Mouse (Mus musculus): ENCODE data around the gene Plet1. TPM values are rescaled to one million over a fixed set of nuclear protein-coding genes. Genes with fewer than 3 reads are reported as not detected.
A peak's percentile ranks its signal among the peaks of the same experiment; 100 is the strongest.

The Plet1 gene
- polyA plus RNA-seq, 2 experiments: 0.15 to 0.17 TPM

DNA sequence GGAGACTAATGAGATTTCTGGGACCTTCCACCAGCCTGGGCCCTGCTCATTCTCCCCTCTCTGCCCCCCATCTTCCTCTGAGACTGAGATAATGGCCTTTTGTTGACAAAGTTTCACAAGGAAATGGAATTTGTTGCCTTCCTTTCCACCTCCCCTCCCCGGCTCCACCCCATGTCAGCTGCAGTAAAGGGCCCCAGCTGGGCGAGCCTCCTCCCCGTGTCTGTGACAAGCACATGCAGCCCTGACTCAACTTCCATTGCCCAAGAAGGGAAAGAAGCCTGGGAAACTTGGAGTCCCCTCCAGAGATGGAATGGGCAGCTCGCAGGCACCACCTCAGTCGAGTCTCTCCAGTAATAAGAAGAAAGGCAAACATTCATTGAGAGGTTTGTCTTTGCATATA lies 15.5 kb upstream of the Plet1 start:
- TF ChIP-seq CTCF (IDR thresholded peaks at IDR 0.05; ENCODE audit: low read depth) (no peak), EP300 (IDR thresholded peaks at IDR 0.05; ENCODE audit: low read depth) (no peak)
- no peak overlapping the region; the same call in 1 of the 2 replicates for H3K4me2 ChIP-seq (ENCODE audit: low read depth)
- no peaks in the 10 kb centered on the region for H3K9me3 ChIP-seq (ENCODE audit: control insufficient read depth, low read length)
- H3K27me3 ChIP-seq (ENCODE audit: control insufficient read depth, insufficient read depth, low read length): no peaks in the 10 kb centered on the region
- H3K9ac ChIP-seq (replicated peaks): no peak overlapping the region
- ATAC-seq (ENCODE audit: insufficient read depth) (no peak), DNase-seq (ENCODE audit: low read depth in 3 of 3, low spot score in 3 of 3) (no peak)
- H3K4me3 ChIP-seq (ENCODE audit: insufficient read depth in 1 of 2, low read depth in 2 of 2, low read length in 2 of 2): no peak overlapping the region
- no peaks in the 10 kb centered on the region for H3K36me3 ChIP-seq (replicated peaks; ENCODE audit: control insufficient read depth, insufficient read depth, low read depth)
- peaks cover 0 to 11% of the 10 kb centered on the region in 2 experiments; a peak in 1 of 4 replicates for H3K4me1 ChIP-seq (replicated peaks; ENCODE audit: control insufficient read depth in 2 of 2, insufficient read depth in 2 of 2, low read length in 1 of 2)
- no peak overlapping the region for H3K27ac ChIP-seq
- 13% methylated on average over 5 of the region's 5 CpGs for WGBS (ENCODE audit: insufficient replicate concordance)

DNA sequence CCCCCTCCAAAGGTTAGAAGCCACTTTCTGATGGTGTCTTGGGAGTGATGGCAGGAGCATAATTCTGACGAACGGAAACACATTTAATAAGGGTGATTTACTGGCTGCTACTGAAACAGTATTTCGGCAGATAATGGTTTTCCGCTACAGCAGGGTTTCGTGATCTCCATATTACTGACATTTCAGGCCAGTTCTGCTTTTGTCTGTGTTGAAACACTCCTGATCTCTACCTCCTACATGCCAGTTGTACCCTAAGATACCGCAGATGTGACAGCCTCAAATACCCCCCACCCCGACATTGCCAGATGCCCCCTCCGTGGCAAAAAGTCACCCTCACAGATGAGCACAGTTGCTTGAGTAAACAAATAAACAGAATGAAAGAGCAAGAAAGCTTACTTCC lies 14.8 kb upstream of the Plet1 start:
- Histone ChIP-seq H3K4me2 (ENCODE audit: low read depth) (peak overlapping the region; percentile 6; the same call in 1 of the 2 replicates), H3K9ac (replicated peaks) (no peak overlapping the region), H3K27me3 (ENCODE audit: control insufficient read depth, insufficient read depth, low read length) (no peaks in the 10 kb centered on the region), H3K36me3 (replicated peaks; ENCODE audit: control insufficient read depth, insufficient read depth, low read depth) (no peaks in the 10 kb centered on the region), H3K9me3 (ENCODE audit: control insufficient read depth, low read length) (no peaks in the 10 kb centered on the region), H3K4me3 (ENCODE audit: insufficient read depth in 1 of 2, low read depth in 2 of 2, low read length in 2 of 2) (no peak overlapping the region), H3K4me1 (replicated peaks; ENCODE audit: control insufficient read depth in 2 of 2, insufficient read depth in 2 of 2, low read length in 1 of 2) (peaks cover 0 to 11% of the 10 kb centered on the region in 2 experiments; a peak in 1 of 4 replicates), H3K27ac (no peak overlapping the region)
- WGBS (ENCODE audit: insufficient replicate concordance): 20% methylated on average over 8 of the region's 8 CpGs
- TF ChIP-seq CTCF (IDR thresholded peaks at IDR 0.05; ENCODE audit: low read depth): no peak
- no peak for TF ChIP-seq EP300 (IDR thresholded peaks at IDR 0.05; ENCODE audit: low read depth)
- DNase-seq (ENCODE audit: low read depth in 3 of 3, low spot score in 3 of 3) (no peak), ATAC-seq (ENCODE audit: insufficient read depth) (no peak)

DNA sequence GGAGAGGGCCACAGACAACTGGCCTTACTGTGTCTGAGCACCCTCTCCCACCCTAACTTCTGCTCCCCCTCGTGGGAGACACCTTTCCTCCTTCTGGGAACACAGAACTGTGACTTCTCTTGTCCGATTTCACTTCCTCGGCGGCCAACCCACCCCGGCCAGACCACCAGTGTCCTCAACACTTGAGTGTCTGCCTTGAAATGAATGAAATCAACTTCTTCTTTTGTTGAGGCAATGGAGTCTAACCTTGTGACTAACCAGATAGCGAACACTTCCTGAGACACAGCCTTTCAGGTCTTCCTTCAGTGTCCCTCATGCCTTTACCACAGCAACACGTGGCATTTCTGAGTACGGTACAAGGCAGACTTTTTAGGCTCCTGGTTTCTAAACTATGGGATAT lies 11.6 kb upstream of the Plet1 start:
- Histone ChIP-seq H3K27ac (no peak overlapping the region), H3K4me2 (ENCODE audit: low read depth) (no peak overlapping the region), H3K4me3 (ENCODE audit: insufficient read depth in 1 of 2, low read depth in 2 of 2, low read length in 2 of 2) (no peak overlapping the region), H3K36me3 (replicated peaks; ENCODE audit: control insufficient read depth, insufficient read depth, low read depth) (no peaks in the 10 kb centered on the region), H3K27me3 (ENCODE audit: control insufficient read depth, insufficient read depth, low read length) (no peaks in the 10 kb centered on the region), H3K4me1 (replicated peaks; ENCODE audit: control insufficient read depth in 2 of 2, insufficient read depth in 2 of 2, low read length in 1 of 2) (peaks cover 0 to 13% of the 10 kb centered on the region in 2 experiments; a peak in 1 of 4 replicates), H3K9me3 (ENCODE audit: control insufficient read depth, low read length) (no peaks in the 10 kb centered on the region), H3K9ac (replicated peaks) (no peak overlapping the region)
- TF ChIP-seq EP300 (IDR thresholded peaks at IDR 0.05; ENCODE audit: low read depth): no peak
- no peak for TF ChIP-seq CTCF (IDR thresholded peaks at IDR 0.05; ENCODE audit: low read depth)
- no peak for DNase-seq (ENCODE audit: low read depth in 3 of 3, low spot score in 3 of 3)
- 40% methylated on average over 8 of the region's 8 CpGs for WGBS (ENCODE audit: insufficient replicate concordance)
- no peak for ATAC-seq (ENCODE audit: insufficient read depth)

DNA sequence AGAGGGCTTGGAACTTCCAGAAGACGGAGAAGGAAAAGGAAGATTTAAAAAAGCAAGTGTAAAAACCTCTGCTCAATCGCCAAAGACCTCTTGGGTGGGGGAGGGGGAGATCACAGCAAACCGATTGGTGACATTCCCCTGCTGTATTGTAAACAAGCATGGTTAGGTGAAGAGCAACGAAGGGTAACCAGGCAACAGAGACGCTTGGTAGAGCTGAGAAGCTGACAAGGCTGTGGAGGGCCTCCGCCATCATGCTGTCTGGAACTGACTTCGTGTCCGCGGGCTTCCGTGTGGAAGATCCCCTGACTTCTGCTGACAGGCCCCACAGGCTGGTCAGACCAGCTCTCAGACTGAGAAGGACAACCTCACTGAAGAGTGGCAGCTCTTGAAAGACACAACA lies 8.8 kb upstream of the Plet1 start:
- Histone ChIP-seq H3K36me3 (replicated peaks; ENCODE audit: control insufficient read depth, insufficient read depth, low read depth) (no peaks in the 10 kb centered on the region), H3K9me3 (ENCODE audit: control insufficient read depth, low read length) (no peaks in the 10 kb centered on the region), H3K27ac (no peak overlapping the region), H3K4me2 (ENCODE audit: low read depth) (peak overlapping the region; percentile 36; the same call in 1 of the 2 replicates), H3K27me3 (ENCODE audit: control insufficient read depth, insufficient read depth, low read length) (no peaks in the 10 kb centered on the region), H3K4me3 (ENCODE audit: insufficient read depth in 1 of 2, low read depth in 2 of 2, low read length in 2 of 2) (no peak overlapping the region), H3K9ac (replicated peaks) (no peak overlapping the region), H3K4me1 (replicated peaks; ENCODE audit: control insufficient read depth in 2 of 2, insufficient read depth in 2 of 2, low read length in 1 of 2) (peaks cover 0 to 5% of the 10 kb centered on the region in 2 experiments; a peak in 1 of 4 replicates)
- ATAC-seq (ENCODE audit: insufficient read depth): no peak
- no peak for DNase-seq (ENCODE audit: low read depth in 3 of 3, low spot score in 3 of 3)
- TF ChIP-seq CTCF (IDR thresholded peaks at IDR 0.05; ENCODE audit: low read depth) (no peak), EP300 (IDR thresholded peaks at IDR 0.05; ENCODE audit: low read depth) (no peak)
- 20% methylated on average over 10 of the region's 10 CpGs for WGBS (ENCODE audit: insufficient replicate concordance)

DNA sequence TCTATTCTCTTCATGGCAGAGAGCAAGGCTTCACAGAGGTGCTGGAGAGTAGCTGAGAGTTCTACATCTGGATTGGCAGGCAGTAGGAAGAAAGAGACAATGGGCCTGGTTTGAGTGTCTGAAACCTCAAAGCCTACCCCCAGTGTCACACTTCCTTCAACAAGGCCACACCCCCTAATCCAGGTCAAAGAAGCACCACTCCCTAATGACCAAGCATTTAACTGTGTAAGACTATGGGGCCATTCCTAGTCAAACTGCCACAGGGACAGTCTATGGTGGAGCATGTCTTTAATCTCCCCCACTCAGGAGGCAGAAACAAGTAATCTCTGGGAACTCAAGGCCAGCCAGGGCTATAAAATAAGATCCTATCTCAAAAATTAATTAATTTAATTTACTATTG lies 3.5 kb upstream of the Plet1 start:
- no peak for TF ChIP-seq EP300 (IDR thresholded peaks at IDR 0.05; ENCODE audit: low read depth)
- TF ChIP-seq CTCF (IDR thresholded peaks at IDR 0.05; ENCODE audit: low read depth): no peak
- no peak for ATAC-seq (ENCODE audit: insufficient read depth)
- no peak for DNase-seq (ENCODE audit: low read depth in 3 of 3, low spot score in 3 of 3)

More for the DNA sequence above, 3.5 kb upstream of the Plet1 start:
- H3K27ac ChIP-seq: no peak overlapping the region
- H3K4me2 ChIP-seq (ENCODE audit: low read depth): no peak overlapping the region
- H3K9me3 ChIP-seq (ENCODE audit: control insufficient read depth, low read length): no peaks in the 10 kb centered on the region
- H3K4me1 ChIP-seq (replicated peaks; ENCODE audit: control insufficient read depth in 2 of 2, insufficient read depth in 2 of 2, low read length in 1 of 2): peaks cover 0 to 9% of the 10 kb centered on the region in 2 experiments; a peak in 3 of 4 replicates
- H3K9ac ChIP-seq (replicated peaks): no peak overlapping the region
- no peak overlapping the region for H3K4me3 ChIP-seq (ENCODE audit: insufficient read depth in 1 of 2, low read depth in 2 of 2, low read length in 2 of 2)
- no peaks in the 10 kb centered on the region for H3K27me3 ChIP-seq (ENCODE audit: control insufficient read depth, insufficient read depth, low read length)
- H3K36me3 ChIP-seq (replicated peaks; ENCODE audit: control insufficient read depth, insufficient read depth, low read depth): no peaks in the 10 kb centered on the region
